Mouse (Mus musculus): Measurements from ENCODE around the gene Ssu72.

- TF ChIP-seq CTCF (IDR thresholded peaks at IDR 0.05; ENCODE audit: low read depth) (no peak), EP300 (IDR thresholded peaks at IDR 0.05; ENCODE audit: low read depth) (no peak)
These were observed 34.6 kb downstream of the Ssu72 start for GRCm38 (mm10) chr4:155739152-155739551.
